Mouse (Mus musculus) embryo, embryonic 9.5 days (tissue): Measurements from ENCODE around the gene Tcf25.
"Not testable (repeated sequence)": the region's sequence is repeated elsewhere in the genome, so short reads cannot be mapped to it uniquely, and the experiment has no call there.

Source experiments
- DNase-seq: peaks from one replicate; pipeline ENCODE4 v3.0.0-alpha.2; 2017; ENCODE audit errors: extremely low spot score

The Tcf25 gene

DNA sequence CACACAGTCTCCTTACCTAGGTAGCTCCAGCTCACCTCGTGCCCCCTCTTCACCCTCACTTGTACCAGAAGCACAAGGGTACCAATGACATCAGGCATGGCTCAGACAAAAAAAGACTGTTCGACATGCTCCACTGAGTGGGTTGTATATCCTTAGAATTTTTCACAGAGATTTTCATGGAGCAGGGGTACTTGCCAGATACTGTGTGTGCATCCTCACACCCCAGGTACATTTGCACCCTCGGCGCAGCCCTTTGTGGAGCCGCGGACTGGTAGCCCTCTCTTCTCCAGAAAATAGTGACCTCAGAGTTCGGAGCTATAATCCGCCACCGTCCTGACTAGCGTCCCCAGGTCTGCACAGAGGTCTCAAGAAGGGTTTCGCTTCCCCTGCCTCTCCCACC, 37.2 kb downstream of the Tcf25 start:
- DNase-seq = no peak

DNA sequence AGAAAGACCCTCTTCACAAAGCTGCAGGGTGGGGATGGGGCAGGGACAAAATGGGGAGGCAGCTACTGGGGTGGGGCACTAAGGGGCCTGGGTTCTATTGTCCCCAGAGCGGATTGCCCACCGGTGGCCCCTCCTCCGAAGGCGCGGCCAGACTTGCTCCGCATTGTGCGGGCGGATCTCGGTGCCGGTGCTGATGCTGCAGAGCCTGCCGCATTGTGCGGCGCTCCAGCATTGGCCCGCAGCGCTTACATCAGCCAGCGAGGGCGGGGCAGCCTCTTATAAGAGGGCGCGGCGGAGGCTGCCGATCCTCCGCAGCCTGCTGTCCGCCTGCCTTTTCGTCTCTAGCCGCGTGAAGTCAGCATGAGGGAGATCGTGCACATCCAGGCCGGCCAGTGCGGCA, 37.7 kb downstream of the Tcf25 start, which contains the start of gene Tubb3:
Gene Tubb3 (plus strand): TSS at position 179 of the 400 bp plus-strand sequence.
- peak; percentile 75 for DNase-seq

GRCm38 (mm10) chr8:123411781-123412327, 38.3 kb downstream of the Tcf25 start:
- no peak for DNase-seq

GRCm38 (mm10) chr8:123412560-123413170, 39.1 kb downstream of the Tcf25 start:
- DNase-seq = peak; percentile 52

DNA sequence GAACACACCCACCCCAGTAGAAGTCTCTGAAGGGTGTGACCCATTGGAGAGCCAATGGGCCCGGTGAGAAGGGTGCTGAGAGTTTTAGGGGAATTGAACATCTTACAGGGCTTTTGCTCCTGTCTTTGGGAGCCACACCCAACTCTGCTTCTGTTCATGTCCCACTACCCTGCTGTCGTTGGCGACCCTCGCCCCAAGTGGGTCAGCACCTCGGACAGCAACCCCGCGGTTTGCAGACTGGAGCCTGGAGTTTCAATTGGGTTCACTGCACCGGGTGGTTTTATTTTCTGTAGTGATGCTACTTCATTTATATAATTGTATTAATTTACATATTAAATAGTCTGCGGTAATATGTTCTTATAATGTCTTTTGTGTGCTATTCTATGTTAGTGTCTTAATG, 40.7 kb downstream of the Tcf25 start:
- peak; percentile 57 for DNase-seq

DNA sequence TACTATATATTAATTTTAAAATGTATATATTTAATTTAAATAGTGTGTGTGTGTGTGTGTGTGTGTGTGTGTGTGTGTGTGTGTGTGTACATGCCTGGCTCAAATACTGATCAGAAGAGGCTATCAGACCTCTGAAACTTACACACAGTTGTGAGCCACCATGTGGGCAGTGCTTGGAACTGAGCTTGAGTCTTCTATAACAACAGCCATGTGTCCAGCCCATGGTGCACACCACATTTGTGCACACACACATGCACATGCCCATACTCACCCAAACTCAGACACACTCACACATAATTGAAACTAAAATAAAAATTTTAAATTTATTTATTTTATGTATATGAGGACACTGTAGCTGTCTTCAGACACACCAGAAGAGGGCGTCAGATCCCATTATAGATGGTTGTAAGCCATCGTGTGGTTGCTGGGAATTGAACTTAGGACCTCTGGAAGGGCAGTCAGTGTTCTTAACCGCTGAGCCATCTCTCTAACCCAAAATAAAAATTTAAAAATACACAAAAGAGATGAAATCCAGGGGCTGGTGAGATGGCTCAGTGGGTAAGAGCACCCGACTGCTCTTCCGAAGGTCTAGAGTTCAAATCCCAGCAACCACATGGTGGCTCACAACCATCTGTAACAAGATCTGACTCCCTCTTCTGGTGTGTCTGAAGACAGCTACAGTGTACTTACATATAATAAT, 41.6 kb downstream of the Tcf25 start:
- DNase-seq = not testable (repeated sequence)

DNA sequence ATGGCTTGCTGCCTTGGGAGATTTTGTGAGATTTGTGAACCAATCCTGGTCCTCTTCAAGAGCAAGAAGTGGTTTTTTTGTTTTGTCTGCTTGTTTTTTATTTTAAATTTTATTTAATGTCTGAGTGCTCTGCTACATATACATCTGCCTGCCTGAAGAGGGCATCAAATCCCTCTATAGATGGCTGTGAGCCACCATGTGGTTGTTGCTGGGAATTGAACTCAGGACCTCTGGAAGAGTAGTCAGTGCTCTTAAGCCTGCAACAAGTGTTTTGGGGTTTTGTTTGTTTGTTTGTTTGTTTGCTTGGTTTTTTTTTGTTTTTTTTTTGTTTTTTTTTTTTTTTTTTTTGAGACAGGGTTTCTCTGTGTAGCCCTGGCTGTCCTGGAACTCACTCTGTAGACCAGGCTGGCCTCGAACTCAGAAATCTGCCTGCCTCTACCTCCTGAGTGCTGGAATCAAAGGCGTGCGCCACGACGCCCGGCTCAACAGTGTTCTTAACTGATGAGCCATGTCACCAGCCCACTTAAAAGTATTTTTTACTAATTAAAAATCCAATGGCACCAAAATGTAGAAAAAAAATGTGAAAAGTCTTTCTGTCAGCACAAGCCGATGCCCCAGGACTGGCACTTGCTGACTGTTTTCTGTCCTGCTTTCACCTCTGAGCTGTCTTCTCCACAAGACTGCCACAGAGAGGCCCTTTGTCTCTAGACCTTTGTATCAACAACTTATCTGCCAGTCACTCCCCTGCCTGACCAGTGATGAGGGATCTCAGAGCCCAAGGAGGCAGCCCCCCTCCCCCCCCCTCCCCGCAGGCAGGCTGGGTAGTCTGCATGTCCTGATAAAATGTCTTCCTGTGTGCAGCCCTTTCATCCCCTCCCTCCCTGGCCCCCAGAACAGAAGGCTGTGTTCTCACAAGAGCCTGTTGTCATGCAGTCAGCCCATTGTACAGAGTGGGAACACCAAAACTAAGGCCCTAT, 42.7 kb downstream of the Tcf25 start:
- DNase-seq = no peak

- no peak for DNase-seq
These were observed 43.5 kb downstream of the Tcf25 start for GRCm38 (mm10) chr8:123416944-123417555.

DNA sequence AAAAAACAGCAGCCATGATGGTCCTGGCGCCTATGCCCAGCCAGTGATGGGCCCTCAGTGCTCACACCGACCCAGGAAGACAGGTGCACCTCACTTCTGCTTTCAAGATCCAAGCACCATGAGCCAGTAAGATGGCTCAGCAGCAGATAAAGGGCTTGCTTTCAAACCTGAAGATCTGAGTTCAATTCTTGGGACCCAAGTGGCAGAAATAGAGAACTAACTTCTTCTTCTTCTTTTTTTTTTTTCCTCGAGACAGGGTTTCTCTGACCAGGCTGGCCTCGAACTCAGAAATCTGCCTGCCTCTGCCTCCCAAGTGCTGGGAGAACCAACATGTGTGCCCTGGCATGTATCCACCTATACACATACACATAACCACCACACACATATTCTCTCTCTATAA, 46.2 kb downstream of the Tcf25 start:
- DNase-seq = no peak

GRCm38 (mm10) chr8:123420525-123421281, 47.1 kb downstream of the Tcf25 start:
- DNase-seq = no peak

DNA sequence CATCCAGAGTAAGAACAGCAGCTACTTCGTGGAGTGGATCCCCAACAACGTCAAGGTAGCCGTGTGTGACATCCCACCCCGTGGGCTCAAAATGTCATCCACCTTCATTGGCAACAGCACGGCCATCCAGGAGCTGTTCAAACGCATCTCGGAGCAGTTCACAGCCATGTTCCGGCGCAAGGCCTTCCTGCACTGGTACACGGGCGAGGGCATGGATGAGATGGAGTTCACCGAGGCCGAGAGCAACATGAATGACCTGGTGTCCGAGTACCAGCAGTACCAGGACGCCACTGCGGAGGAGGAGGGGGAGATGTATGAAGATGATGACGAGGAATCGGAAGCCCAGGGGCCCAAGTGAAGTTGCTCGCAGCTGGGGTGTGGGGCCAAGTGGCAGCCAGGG, 47.8 kb downstream of the Tcf25 start:
- DNase-seq = no peak

DNA sequence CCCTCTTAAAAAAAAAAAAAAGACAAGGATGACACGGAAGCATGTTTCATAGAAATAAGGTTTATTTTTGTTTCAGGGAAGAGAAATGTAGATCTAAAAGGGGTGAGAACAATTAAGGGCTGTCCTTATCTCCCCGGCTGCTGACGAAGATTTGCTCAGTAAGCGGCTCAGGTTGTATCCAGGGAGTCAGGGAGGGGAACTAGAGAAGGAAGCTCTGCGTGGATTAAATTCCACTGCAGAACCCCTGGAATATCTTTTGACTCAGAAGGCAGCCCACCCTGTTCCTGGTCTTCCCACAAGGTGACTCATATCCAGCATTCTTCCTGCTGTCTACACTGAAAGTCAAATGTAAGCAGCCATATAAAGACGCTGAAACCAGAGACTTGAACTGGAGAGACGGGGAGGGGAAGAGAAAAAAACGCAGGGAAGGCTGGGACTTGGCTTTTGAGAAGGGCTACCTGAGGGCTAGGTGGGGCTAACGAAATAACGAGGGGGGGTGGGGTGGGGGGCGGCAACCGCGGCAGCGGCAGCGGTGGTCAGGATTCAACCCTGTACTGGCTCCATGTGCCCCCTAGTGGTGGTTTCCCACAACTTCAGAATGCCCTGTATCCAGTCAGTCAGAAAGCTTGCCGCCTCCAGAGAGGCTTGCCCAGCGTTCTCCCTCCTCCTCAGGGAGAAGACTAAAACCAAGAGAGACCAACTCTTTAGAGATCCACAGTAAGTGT, 48.7 kb downstream of the Tcf25 start:
- peak; percentile 73 for DNase-seq

GRCm38 (mm10) chr8:123422781-123423159, 49.2 kb downstream of the Tcf25 start:
- no peak for DNase-seq

DNA sequence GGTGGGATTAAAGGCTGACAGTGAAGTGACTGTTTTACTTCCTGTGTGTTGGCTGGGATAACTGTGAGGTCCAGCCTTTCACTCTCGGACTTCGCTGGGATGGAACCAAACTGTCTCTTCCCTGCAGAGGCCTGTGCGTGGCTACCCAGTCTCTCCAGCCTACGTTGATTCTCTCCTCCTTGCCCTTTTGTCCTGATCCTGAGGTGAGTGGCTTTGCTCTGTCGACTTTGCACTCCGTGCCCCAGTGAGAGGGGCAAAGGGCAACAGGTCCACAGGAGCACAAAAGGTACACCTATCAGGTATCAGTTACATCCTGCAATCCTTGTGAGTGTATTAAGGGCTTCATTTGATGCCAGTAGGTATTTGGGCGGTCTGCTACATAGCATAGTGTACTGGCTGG, 49.9 kb downstream of the Tcf25 start, which contains the start of gene Def8:
Gene Def8 (plus strand): TSS at position 87 of the 400 bp plus-strand sequence.
- DNase-seq = no peak

GRCm38 (mm10) chr8:123426511-123427509, 53.3 kb downstream of the Tcf25 start:
- no peak for DNase-seq

DNA sequence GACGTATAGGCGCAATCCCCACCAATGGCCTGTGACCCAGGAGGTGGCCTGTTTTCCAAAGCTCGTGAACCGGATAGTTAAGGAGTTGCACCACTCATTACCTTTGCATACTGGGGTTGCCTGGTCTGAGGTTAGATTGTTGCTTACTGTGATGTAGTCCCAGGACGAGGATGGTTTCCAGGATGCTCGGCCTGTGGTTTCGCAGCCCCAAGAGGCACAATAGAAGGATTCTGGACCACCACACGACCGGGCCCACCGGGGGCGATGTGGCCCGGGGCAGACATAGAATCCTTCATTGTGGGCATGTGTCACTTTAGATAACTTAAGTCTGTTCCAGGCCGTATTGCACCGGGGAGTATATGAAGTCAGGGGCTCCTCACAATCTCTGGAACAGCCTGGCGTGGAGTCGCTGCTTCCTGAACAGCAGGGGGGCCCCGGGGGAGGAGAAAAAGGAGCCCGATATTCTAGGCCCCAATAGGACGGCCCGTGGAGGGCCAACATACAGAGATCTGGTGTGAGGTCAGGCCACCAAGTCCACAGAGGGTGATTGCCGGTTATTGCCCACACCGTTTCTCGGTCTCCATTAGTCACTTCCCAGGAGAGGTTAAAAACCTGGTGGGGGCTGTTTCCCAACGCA, 54.2 kb downstream of the Tcf25 start:
- no peak for DNase-seq

- DNase-seq = no peak
These were observed 54.9 kb downstream of the Tcf25 start for GRCm38 (mm10) chr8:123428343-123428893.
